Mouse (Mus musculus): Measurements from ENCODE around the gene Gm13283.

DNA sequence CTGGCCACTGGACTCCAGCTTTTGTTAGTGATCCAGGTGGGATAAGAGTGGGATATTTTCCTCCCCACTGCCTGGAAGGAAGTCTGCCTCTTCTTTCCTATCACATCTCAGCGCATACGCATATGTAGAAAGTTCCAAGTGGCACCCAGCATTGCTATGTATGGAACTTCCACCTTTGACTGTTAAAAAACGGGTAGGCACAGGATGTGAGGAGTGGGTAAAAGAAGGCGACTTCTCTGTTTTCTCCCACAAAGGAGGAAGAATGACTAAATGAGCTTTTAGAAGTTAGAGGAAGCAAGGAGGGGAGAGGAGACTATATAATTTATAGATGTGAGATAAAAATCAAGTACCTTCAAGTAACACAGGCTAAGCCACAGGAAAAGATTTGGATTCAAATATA is 18.5 kb upstream of the Gm13283 start:
- TF ChIP-seq CTCF (IDR thresholded peaks at IDR 0.05; ENCODE audit: control insufficient read depth, insufficient read depth, insufficient read length) (no peak), USF1 (IDR thresholded peaks at IDR 0.05; ENCODE audit: low read depth) (no peak), MYOG (IDR thresholded peaks at IDR 0.05; ENCODE audit: control insufficient read depth, extremely low read depth, insufficient read length) (no peak)
